Mouse (Mus musculus): Measurements from ENCODE around the gene Spem1.

- no peak for TF ChIP-seq CTCF (IDR thresholded peaks at IDR 0.05)
- TF ChIP-seq EP300 (IDR thresholded peaks at IDR 0.05) = no peak
Measured at GRCm38 (mm10) chr11:69828832-69829231, 6.9 kb upstream of the Spem1 start.
